Mouse (Mus musculus): ENCODE data around the gene Lonrf2. TPM values are rescaled to one million over a fixed set of nuclear protein-coding genes. Genes with fewer than 3 reads are reported as not detected.

Gene Lonrf2
- polyA plus RNA-seq, 1 experiment from 2014 or later = 0.07 TPM

DNA sequence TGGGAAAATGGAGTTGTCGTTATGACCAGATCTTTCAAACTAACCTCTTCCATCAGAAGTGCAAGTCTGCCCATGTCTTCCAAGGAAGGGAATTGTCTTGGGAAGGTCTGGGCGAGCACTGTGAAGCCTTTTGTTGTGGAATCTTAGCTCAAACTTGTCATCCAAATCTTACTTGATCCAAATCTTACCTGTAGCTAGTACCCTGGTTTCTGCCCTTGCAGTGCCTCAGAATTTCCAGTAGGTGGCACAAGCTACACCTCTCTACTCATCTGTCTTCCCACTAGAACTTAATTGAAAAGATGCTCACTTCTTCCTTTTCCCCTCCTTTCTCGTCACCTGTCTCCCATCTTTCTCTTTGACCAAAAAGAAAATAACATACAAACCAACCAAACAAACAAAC is 47.6 kb downstream of the Lonrf2 start:
- no peaks in the 10 kb centered on the region for H3K9me3 ChIP-seq (ENCODE audit: low read length)
- no peaks in the 10 kb centered on the region for H3K4me1 ChIP-seq (ENCODE audit: insufficient read depth, low read depth, low read length)
- no peaks in the 10 kb centered on the region for H3K36me3 ChIP-seq (ENCODE audit: insufficient read depth, low read length)
- WGBS = 59% methylated on average over 3 of the region's 3 CpGs
- no peaks in the 10 kb centered on the region for H3K27me3 ChIP-seq (replicated peaks; ENCODE audit: insufficient read depth, low read length)
- TF ChIP-seq EP300 (IDR thresholded peaks at IDR 0.05) = no peak
- peak; percentile 66 for TF ChIP-seq CTCF (IDR thresholded peaks at IDR 0.05)
- H3K9ac ChIP-seq (replicated peaks; ENCODE audit: low read depth) = no peak overlapping the region
- no peak overlapping the region for H3K4me2 ChIP-seq (replicated peaks; ENCODE audit: low read depth, low read length)
- no peak overlapping the region for H3K27ac ChIP-seq (ENCODE audit: low read length)
- DNase-seq (ENCODE audit: low spot score) (peak; percentile 27), ATAC-seq (no peak)
- H3K4me3 ChIP-seq (ENCODE audit: low read depth, low read length) = no peak overlapping the region

GRCm38 (mm10) chr1:38787443-38787842 is 49.1 kb downstream of the Lonrf2 start:
- no peak overlapping the region for H3K9ac ChIP-seq (replicated peaks; ENCODE audit: low read depth)
- H3K27ac ChIP-seq (ENCODE audit: low read length) = no peak overlapping the region
- 4% methylated on average over 5 of the region's 5 CpGs for WGBS
- no peaks in the 10 kb centered on the region for H3K27me3 ChIP-seq (replicated peaks; ENCODE audit: insufficient read depth, low read length)
- peak; percentile 35; the same call in 1 of the 2 replicates for ATAC-seq
- no peak overlapping the region for H3K4me2 ChIP-seq (replicated peaks; ENCODE audit: low read depth, low read length)
- H3K9me3 ChIP-seq (ENCODE audit: low read length) = no peaks in the 10 kb centered on the region
- TF ChIP-seq EP300 (IDR thresholded peaks at IDR 0.05) = no peak
- TF ChIP-seq CTCF (IDR thresholded peaks at IDR 0.05) = peak; percentile 92
- H3K4me3 ChIP-seq (ENCODE audit: low read depth, low read length) = no peak overlapping the region
- DNase-seq (ENCODE audit: low spot score) = peak; percentile 76
- H3K4me1 ChIP-seq (ENCODE audit: insufficient read depth, low read depth, low read length) = no peaks in the 10 kb centered on the region
- H3K36me3 ChIP-seq (ENCODE audit: insufficient read depth, low read length) = no peaks in the 10 kb centered on the region

DNA sequence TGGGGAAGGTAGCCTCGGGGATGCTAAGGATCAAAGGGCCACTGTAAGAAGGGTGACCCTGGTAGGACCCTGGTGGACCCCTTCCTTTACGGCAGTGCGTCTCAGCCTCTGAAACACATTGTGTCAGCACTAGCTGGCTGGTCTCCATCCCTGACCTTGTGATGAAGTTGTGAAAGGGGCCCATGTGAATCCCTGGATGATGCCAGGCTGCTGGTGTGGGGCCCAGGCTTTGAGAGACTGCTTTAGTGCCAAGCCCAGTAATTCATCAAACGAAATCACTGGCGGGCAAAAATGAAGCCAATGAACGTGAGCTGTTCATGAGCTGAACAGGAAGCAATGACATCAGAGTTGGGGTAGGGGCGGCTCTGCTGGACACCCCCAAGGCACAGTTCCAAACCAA is 50.2 kb downstream of the Lonrf2 start:
- Histone ChIP-seq H3K9ac (replicated peaks; ENCODE audit: low read depth) (no peak overlapping the region), H3K36me3 (ENCODE audit: insufficient read depth, low read length) (no peaks in the 10 kb centered on the region), H3K27ac (ENCODE audit: low read length) (no peak overlapping the region), H3K9me3 (ENCODE audit: low read length) (no peaks in the 10 kb centered on the region), H3K27me3 (replicated peaks; ENCODE audit: insufficient read depth, low read length) (no peaks in the 10 kb centered on the region), H3K4me1 (ENCODE audit: insufficient read depth, low read depth, low read length) (no peaks in the 10 kb centered on the region), H3K4me3 (ENCODE audit: low read depth, low read length) (no peak overlapping the region), H3K4me2 (replicated peaks; ENCODE audit: low read depth, low read length) (no peak overlapping the region)
- WGBS = 62% methylated on average over 7 of the region's 7 CpGs
- ATAC-seq (0 out of 2 replicates have a peak, but pooled peaks have one; percentile 23), DNase-seq (ENCODE audit: low spot score) (no peak)
- TF ChIP-seq CTCF (IDR thresholded peaks at IDR 0.05) = no peak
- TF ChIP-seq EP300 (IDR thresholded peaks at IDR 0.05) = no peak

GRCm38 (mm10) chr1:38778271-38778670 is 58.2 kb downstream of the Lonrf2 start:
- ATAC-seq (no peak), DNase-seq (ENCODE audit: low spot score) (no peak)
- no peaks in the 10 kb centered on the region for H3K9me3 ChIP-seq (ENCODE audit: low read length)
- H3K4me1 ChIP-seq (ENCODE audit: insufficient read depth, low read depth, low read length) = no peaks in the 10 kb centered on the region
- H3K4me2 ChIP-seq (replicated peaks; ENCODE audit: low read depth, low read length) = no peak overlapping the region
- H3K9ac ChIP-seq (replicated peaks; ENCODE audit: low read depth) = no peak overlapping the region
- H3K27me3 ChIP-seq (replicated peaks; ENCODE audit: insufficient read depth, low read length) = no peaks in the 10 kb centered on the region
- H3K36me3 ChIP-seq (ENCODE audit: insufficient read depth, low read length) = no peaks in the 10 kb centered on the region
- 97% methylated on average over 1 of the region's 1 CpGs for WGBS
- TF ChIP-seq EP300 (IDR thresholded peaks at IDR 0.05) (no peak), CTCF (IDR thresholded peaks at IDR 0.05) (no peak)
- no peak overlapping the region for H3K27ac ChIP-seq (ENCODE audit: low read length)
- no peak overlapping the region for H3K4me3 ChIP-seq (ENCODE audit: low read depth, low read length)

DNA sequence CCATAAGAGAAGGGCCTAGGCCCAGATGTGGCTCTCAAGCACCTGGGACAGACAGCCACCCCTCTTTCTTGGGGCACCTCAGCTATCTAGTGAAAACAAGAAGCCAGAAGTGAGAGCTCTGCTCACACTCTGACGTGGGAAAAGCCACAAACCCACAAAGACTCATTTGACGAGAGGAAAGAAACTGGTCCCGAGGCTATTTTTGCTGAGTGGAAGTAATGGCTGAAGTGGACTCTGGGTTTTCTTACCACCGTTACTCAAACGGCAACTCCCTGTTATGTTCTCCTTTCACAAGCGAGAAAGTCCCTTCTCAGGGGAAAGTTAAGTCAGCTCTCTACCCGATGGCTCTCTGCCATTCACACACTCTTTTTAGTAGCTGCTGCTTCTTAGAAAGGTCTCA is 59.0 kb downstream of the Lonrf2 start:
- no peak overlapping the region for H3K4me3 ChIP-seq (ENCODE audit: low read depth, low read length)
- no peak overlapping the region for H3K4me2 ChIP-seq (replicated peaks; ENCODE audit: low read depth, low read length)
- H3K9me3 ChIP-seq (ENCODE audit: low read length) = no peaks in the 10 kb centered on the region
- TF ChIP-seq EP300 (IDR thresholded peaks at IDR 0.05) = no peak
- TF ChIP-seq CTCF (IDR thresholded peaks at IDR 0.05) = no peak
- no peak overlapping the region for H3K9ac ChIP-seq (replicated peaks; ENCODE audit: low read depth)
- DNase-seq (ENCODE audit: low spot score) (no peak), ATAC-seq (no peak)
- WGBS = 65% methylated on average over 7 of the region's 7 CpGs
- no peaks in the 10 kb centered on the region for H3K4me1 ChIP-seq (ENCODE audit: insufficient read depth, low read depth, low read length)
- no peaks in the 10 kb centered on the region for H3K27me3 ChIP-seq (replicated peaks; ENCODE audit: insufficient read depth, low read length)
- no peak overlapping the region for H3K27ac ChIP-seq (ENCODE audit: low read length)
- no peaks in the 10 kb centered on the region for H3K36me3 ChIP-seq (ENCODE audit: insufficient read depth, low read length)

DNA sequence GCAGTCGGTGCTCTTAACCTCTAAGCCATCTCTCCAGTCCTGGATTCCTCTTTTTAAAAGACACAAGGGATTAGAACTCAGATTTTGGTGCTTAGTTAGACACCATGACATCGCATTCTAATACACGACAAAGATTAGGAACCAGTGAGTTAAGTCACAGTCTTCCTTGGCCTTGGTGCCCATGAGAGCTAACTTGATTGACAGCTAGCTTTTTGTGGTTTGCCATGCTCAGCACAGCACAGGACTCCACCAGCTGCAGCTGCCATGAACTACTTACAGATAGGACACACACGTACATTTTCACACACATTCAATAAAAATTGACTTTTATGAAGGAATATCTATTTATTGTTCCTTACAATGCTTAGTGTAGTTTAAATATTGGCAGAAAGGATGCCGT is 60.8 kb downstream of the Lonrf2 start:
- no peaks in the 10 kb centered on the region for H3K4me1 ChIP-seq (ENCODE audit: insufficient read depth, low read depth, low read length)
- WGBS = 86% methylated on average over 5 of the region's 5 CpGs
- no peak overlapping the region for H3K4me3 ChIP-seq (ENCODE audit: low read depth, low read length)
- no peaks in the 10 kb centered on the region for H3K9me3 ChIP-seq (ENCODE audit: low read length)
- H3K27me3 ChIP-seq (replicated peaks; ENCODE audit: insufficient read depth, low read length) = no peaks in the 10 kb centered on the region
- H3K4me2 ChIP-seq (replicated peaks; ENCODE audit: low read depth, low read length) = no peak overlapping the region
- TF ChIP-seq CTCF (IDR thresholded peaks at IDR 0.05) (no peak), EP300 (IDR thresholded peaks at IDR 0.05) (no peak)
- no peak overlapping the region for H3K27ac ChIP-seq (ENCODE audit: low read length)
- H3K9ac ChIP-seq (replicated peaks; ENCODE audit: low read depth) = no peak overlapping the region
- H3K36me3 ChIP-seq (ENCODE audit: insufficient read depth, low read length) = no peaks in the 10 kb centered on the region
- DNase-seq (ENCODE audit: low spot score) (no peak), ATAC-seq (no peak)

- Histone ChIP-seq H3K27me3 (replicated peaks; ENCODE audit: insufficient read depth, low read length) (no peaks in the 10 kb centered on the region), H3K9ac (replicated peaks; ENCODE audit: low read depth) (no peak overlapping the region), H3K4me3 (ENCODE audit: low read depth, low read length) (no peak overlapping the region), H3K9me3 (ENCODE audit: low read length) (no peaks in the 10 kb centered on the region), H3K4me2 (replicated peaks; ENCODE audit: low read depth, low read length) (no peak overlapping the region), H3K4me1 (ENCODE audit: insufficient read depth, low read depth, low read length) (no peaks in the 10 kb centered on the region), H3K36me3 (ENCODE audit: insufficient read depth, low read length) (no peaks in the 10 kb centered on the region), H3K27ac (ENCODE audit: low read length) (no peak overlapping the region)
- DNase-seq (ENCODE audit: low spot score) (no peak), ATAC-seq (no peak)
- TF ChIP-seq EP300 (IDR thresholded peaks at IDR 0.05) (no peak), CTCF (IDR thresholded peaks at IDR 0.05) (no peak)
- 50% methylated on average over 3 of the region's 3 CpGs for WGBS
These were observed 65.8 kb downstream of the Lonrf2 start for GRCm38 (mm10) chr1:38770676-38771075.

All from lung, postnatal 0 days (tissue).